ENCODE assay signal across 27 mouse cellular contexts in genomic region chr8:116536786-116537185, GRCm38 (mm10). TPM values are rescaled to one million over a fixed set of nuclear protein-coding genes. Genes with fewer than 3 reads are reported as not detected.
DNase-seq lines count a peak whose midpoint lies in the region; ATAC-seq and TF ChIP-seq lines count a peak whose summit lies in the region.
"Had no signal": no experiment of that assay in that cellular context is flagged by ENCODE, and none has a peak within 500 bp of the region (broad histone marks: within the 10 kb centered on the region; RNA-seq: fewer than 3 reads in every experiment).

No protein-coding gene starts in this region.

- no peak overlapping the region for H3K9ac ChIP-seq in CH12.LX (ENCODE audit: insufficient read depth, low read depth)
- H3K9ac ChIP-seq: forebrain, embryonic 15.5 days; heart, embryonic 12.5 days; heart, embryonic 15.5 days; hindbrain, embryonic 13.5 days; intestine, embryonic 15.5 days had no signal

- in situ Hi-C loops in CH12.LX (cut with MboI; ENCODE audit: low pct_ligation_motif_present, low pct_unique_long_range_greater_than_20kb, low sequenced_read_pairs): no loop called here

- H3K4me2 ChIP-seq in CH12.LX (ENCODE audit: insufficient read depth, low read depth, poor library complexity, severe bottlenecking): no peak overlapping the region
- H3K4me2 ChIP-seq: forebrain, embryonic 15.5 days; heart, embryonic 12.5 days; heart, embryonic 15.5 days; hindbrain, embryonic 13.5 days; intestine, embryonic 15.5 days had no signal

- no peaks in the 10 kb centered on the region for H3K4me1 ChIP-seq in CH12.LX (ENCODE audit: control insufficient read depth in 1 of 2, insufficient read depth in 2 of 2)
- H3K4me1 ChIP-seq: forebrain, embryonic 15.5 days; heart, embryonic 12.5 days; heart, embryonic 15.5 days; hindbrain, embryonic 10.5 days; hindbrain, embryonic 13.5 days; intestine, embryonic 15.5 days had no signal

- H3K36me3 ChIP-seq in CH12.LX (replicated peaks in 1 of 2; ENCODE audit: control insufficient read depth in 1 of 2, insufficient read depth in 1 of 2, low read length in 1 of 2): no peaks in the 10 kb centered on the region
- H3K36me3 ChIP-seq in splenic B cell, adult 2 months (ENCODE audit: control insufficient read depth, insufficient read depth, low read length, poor library complexity, severe bottlenecking): no peaks in the 10 kb centered on the region
- H3K36me3 ChIP-seq: forebrain, embryonic 15.5 days; heart, embryonic 12.5 days; heart, embryonic 15.5 days; hindbrain, embryonic 10.5 days; hindbrain, embryonic 13.5 days; intestine, embryonic 15.5 days had no signal

- no peaks in the 10 kb centered on the region for H3K79me2 ChIP-seq in CH12.LX (replicated peaks; ENCODE audit: control insufficient read depth, extremely low read depth, insufficient read depth, poor library complexity, severe bottlenecking)

- DNase-seq in heart, adult 11 months: peak; percentile 74
- DNase-seq in heart, adult 8-10 months (ENCODE audit: low spot score): no peak
- DNase-seq in CH12.LX (ENCODE audit: extremely low read depth): peak; percentile 28
- peak; percentile 5 for DNase-seq in splenic B cell, adult 2 months (ENCODE audit: low read depth, low spot score)
- peak; percentile 25 for DNase-seq in thymus, postnatal 4 days
- no peak for DNase-seq in embryo, embryonic 11 days
- DNase-seq: adrenal gland, adult 2 months; adrenal gland, postnatal 14 days; B cell, adult 2 months; cerebellum, adult 11 months; cerebellum, adult 2 months; cerebellum, adult 9-11 months; cerebellum, postnatal 36 days; gastrocnemius, postnatal 25 days; heart, postnatal 10 days; heart, postnatal 36 days had no signal

- TF ChIP-seq POLR2A in CH12.LX (IDR thresholded peaks at IDR 0.05; ENCODE audit: low read depth, low read length): no peak

- peaks cover 6% of the 10 kb centered on the region for H3K9me3 ChIP-seq in CH12.LX (replicated peaks; ENCODE audit: low read length)
- H3K9me3 ChIP-seq: forebrain, embryonic 15.5 days; heart, embryonic 15.5 days; hindbrain, embryonic 10.5 days; intestine, embryonic 15.5 days had no signal

- ATAC-seq in erythroid progenitor cell, adult 5-6 weeks (replicated peaks; ENCODE audit: low FRiP score, poor library complexity, severe bottlenecking): no peak
- ATAC-seq: forebrain, embryonic 15.5 days; hindbrain, embryonic 16.5 days; intestine, embryonic 15.5 days had no signal

- peak; percentile 16 for TF ChIP-seq RAD21 in CH12.LX (IDR thresholded peaks at IDR 0.05; ENCODE audit: low read depth, low read length)

- no peak overlapping the region for H3K4me3 ChIP-seq in CH12.LX (replicated peaks in 1 of 3; ENCODE audit: low read depth in 2 of 3, low read length in 2 of 3, poor library complexity in 1 of 3)
- H3K4me3 ChIP-seq: forebrain, embryonic 15.5 days; heart, embryonic 12.5 days; heart, embryonic 15.5 days; hindbrain, embryonic 10.5 days; hindbrain, embryonic 13.5 days; intestine, embryonic 15.5 days had no signal

- H3K27ac ChIP-seq in CH12.LX (ENCODE audit: insufficient read depth, low read depth): no peak overlapping the region
- H3K27ac ChIP-seq: forebrain, embryonic 15.5 days; heart, embryonic 15.5 days; hindbrain, embryonic 10.5 days; hindbrain, embryonic 13.5 days; intestine, embryonic 15.5 days had no signal

- no peaks in the 10 kb centered on the region for H3K27me3 ChIP-seq in CH12.LX (replicated peaks)
- H3K27me3 ChIP-seq in splenic B cell, adult 2 months (ENCODE audit: control insufficient read depth, insufficient read depth, low read length, poor library complexity, severe bottlenecking): no peaks in the 10 kb centered on the region
- H3K27me3 ChIP-seq: forebrain, embryonic 15.5 days; heart, embryonic 12.5 days; heart, embryonic 15.5 days; hindbrain, embryonic 13.5 days; intestine, embryonic 15.5 days had no signal

- TF ChIP-seq CTCF in CH12.LX (conservative IDR thresholded peaks at IDR 0.05 in 1 of 2, IDR thresholded peaks at IDR 0.05 in 1 of 2; ENCODE audit: low read depth in 2 of 2, low read length in 2 of 2): peak in 1 of 2 experiments; percentile 60; a peak in 2 of 4 replicates

- no peak for TF ChIP-seq EP300 in CH12.LX (IDR thresholded peaks at IDR 0.05; ENCODE audit: low read length)

- dilution Hi-C loops in CH12.LX (cut with MboI; ENCODE audit: extremely low pct_ligation_motif_present, extremely low pct_unique_long_range_greater_than_20kb, low sequenced_read_pairs): no loop called here

TF ChIP-seq in CH12.LX, 34 proteins besides CTCF, POLR2A, EP300 and RAD21:
- no peak for TF ChIP-seq BHLHE40 (IDR thresholded peaks at IDR 0.05; ENCODE audit: low read depth, low read length)
- no peak for TF ChIP-seq USF1 (IDR thresholded peaks at IDR 0.05; ENCODE audit: low read depth, low read length)
- peak; percentile 51 for TF ChIP-seq SMC3 (IDR thresholded peaks at IDR 0.05; ENCODE audit: low read depth, low read length)
TF ChIP-seq in CH12.LX: peak in this region for 1.

RNA-seq across cellular contexts. Expression of gene Dynlrb2, which starts 32.0 kb away (rescaled TPM):
- total RNA-seq in heart, adult 8-10 months (2022): not detected
- total RNA-seq in CH12.LX (2012; rRNA removed) (0.34 TPM in 1 of 2 replicates, not detected in the other), CH12.LX (2014; rRNA removed) (not detected in 2 replicates)
- 0.49 TPM in 1 of 2 replicates, not detected in the other for polyA plus RNA-seq in CH12.LX (2012; ENCODE audit: insufficient read length, low read depth)
- not detected in 2 replicates for total RNA-seq in erythroid progenitor cell, adult 5-6 weeks (2015; ENCODE audit: low replicate concordance)
- total RNA-seq in erythroid progenitor cell, adult 5-6 weeks (2017; ENCODE audit: low replicate concordance): not detected in 2 replicates
- total RNA-seq: adrenal gland, adult 2 months; adrenal gland, postnatal 14 days; gastrocnemius, postnatal 25 days; granulocyte monocyte progenitor cell, adult 5-6 weeks; heart, postnatal 10 days; heart, postnatal 36 days; MEL had no signal
- polyA plus RNA-seq: adrenal gland, adult 2 months; embryonic facial prominence, embryonic 11.5 days; heart, embryonic 12.5 days; intestine, embryonic 15.5 days had no signal

Comparison
In these comparisons a context has a peak if more than half of its experiments do, and no peak if none do; other contexts are left out.
1. DNase-seq: peak in heart, adult 11 months (single experiment), CH12.LX (single experiment), splenic B cell, adult 2 months (single experiment) and thymus, postnatal 4 days (single experiment); none in heart, adult 8-10 months (single experiment) and embryo, embryonic 11 days (single experiment).